Mouse (Mus musculus): ENCODE results near the gene Clstn2.

DNA sequence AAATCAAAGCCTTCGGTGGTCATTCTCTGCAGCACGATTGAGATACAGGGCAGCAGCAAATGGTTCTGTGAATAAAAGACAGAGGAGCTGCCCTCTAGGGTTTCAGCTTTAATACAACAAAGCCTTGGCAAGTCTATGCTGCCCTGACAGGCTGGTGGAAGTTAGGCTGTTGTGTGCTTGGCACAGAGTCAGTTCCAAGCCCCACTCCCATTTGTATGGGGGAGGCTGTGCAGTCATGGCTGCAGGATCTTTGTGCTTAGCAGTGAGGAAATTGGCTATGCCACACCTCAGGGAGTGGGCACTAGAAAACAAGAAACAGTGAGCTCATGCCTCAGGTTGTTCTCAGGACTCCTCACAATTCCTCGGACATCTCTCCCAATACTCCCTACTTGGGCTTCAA lies 384.6 kb downstream of the Clstn2 start:
- TF ChIP-seq POLR2A (IDR thresholded peaks at IDR 0.05; ENCODE audit: low read depth, low read length) (no peak), CTCF (IDR thresholded peaks at IDR 0.05; ENCODE audit: extremely low read depth, insufficient read length, insufficient replicate concordance, low read depth, low read length) (no peak)

Measured in small intestine, adult 2 months (tissue).